Mouse (Mus musculus) heart, adult 8-10 months (tissue): ENCODE measurements around the gene Mob4. TPM values are rescaled to one million over a fixed set of nuclear protein-coding genes. Genes with fewer than 3 reads are reported as not detected.

Source experiments
- DNase-seq: peaks from one replicate; pipeline ENCODE4 v3.0.0; 2022; ENCODE audit warnings: low spot score
- total RNA-seq, 4 experiments: library from RNA; stranded (reverse); gene quantifications; 2 replicates each; pipeline ENCODE4 v1.2.4; 2022

Mob4 gene
- total RNA-seq, 4 experiments from 2014 or later, result 28.0 to 33.3 (median 28.8) TPM

DNA sequence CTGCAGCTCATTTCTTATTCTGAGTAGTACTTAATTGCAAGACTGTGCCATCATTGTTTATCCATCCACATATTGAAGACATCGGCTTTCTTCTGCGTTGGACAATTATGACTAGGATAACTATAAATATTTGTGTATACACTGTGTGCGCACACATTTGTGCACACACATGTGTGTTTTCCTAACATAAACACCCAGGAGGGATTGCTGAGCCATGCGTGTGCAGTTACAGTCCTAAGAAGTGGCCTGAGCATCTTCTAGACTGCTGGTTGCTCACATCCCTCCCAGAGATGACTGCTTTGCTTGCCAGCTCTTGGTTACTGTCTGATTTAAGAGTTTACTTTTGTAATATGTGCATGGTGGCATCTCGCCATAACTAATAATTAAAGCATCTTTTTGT, 51.4 kb downstream of the Mob4 start:
- no peak for DNase-seq

DNA sequence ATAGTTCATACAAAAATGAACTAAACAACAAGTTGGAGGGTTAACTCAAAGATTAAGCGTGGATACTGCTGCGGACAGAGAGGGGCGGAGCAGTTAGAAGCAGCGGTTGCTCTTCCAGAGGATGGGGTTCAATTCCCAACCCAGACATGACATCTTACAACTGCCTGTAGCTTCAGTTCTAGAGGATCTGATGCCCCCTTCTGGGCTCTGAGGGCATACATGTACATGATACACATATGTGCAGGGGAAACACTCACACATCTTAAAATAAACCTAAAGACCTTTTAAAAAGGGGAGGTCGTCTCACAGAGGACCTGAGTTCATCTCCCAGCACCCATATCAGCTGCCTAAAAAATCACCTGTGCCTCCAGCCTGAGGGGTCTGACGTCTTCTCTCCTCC, 54.7 kb downstream of the Mob4 start:
- no peak for DNase-seq

GRCm38 (mm10) chr1:55186592-55187210, 55.7 kb downstream of the Mob4 start:
- no peak for DNase-seq

- no peak for DNase-seq
Observed at GRCm38 (mm10) chr1:55192015-55192414, 61.0 kb downstream of the Mob4 start.

GRCm38 (mm10) chr1:55192824-55193223, 61.8 kb downstream of the Mob4 start:
- no peak for DNase-seq

DNA sequence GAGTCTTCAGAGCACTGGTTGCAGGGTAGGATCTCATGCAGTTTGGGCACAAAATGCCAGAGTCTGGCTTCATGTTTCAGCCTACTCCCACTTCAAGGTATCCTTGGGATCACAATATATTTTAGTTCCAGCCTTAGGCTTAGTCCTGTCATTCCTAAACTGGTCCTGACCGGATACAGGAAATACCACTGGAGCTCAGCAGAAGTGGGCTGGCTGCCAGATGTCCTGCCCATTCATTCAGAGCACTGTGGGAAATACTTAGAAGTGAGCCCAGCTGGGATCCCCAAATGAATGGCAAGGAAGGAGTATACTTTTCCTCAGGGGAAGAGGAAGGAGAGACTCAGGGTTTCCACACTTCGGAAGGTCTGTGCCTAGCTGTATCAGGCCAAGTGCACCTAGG, 62.3 kb downstream of the Mob4 start:
- DNase-seq, result peak; percentile 41

- DNase-seq, result no peak
Observed at GRCm38 (mm10) chr1:55194064-55194915, 63.3 kb downstream of the Mob4 start.

GRCm38 (mm10) chr1:55195021-55195420, 64.0 kb downstream of the Mob4 start:
- DNase-seq, result no peak

DNA sequence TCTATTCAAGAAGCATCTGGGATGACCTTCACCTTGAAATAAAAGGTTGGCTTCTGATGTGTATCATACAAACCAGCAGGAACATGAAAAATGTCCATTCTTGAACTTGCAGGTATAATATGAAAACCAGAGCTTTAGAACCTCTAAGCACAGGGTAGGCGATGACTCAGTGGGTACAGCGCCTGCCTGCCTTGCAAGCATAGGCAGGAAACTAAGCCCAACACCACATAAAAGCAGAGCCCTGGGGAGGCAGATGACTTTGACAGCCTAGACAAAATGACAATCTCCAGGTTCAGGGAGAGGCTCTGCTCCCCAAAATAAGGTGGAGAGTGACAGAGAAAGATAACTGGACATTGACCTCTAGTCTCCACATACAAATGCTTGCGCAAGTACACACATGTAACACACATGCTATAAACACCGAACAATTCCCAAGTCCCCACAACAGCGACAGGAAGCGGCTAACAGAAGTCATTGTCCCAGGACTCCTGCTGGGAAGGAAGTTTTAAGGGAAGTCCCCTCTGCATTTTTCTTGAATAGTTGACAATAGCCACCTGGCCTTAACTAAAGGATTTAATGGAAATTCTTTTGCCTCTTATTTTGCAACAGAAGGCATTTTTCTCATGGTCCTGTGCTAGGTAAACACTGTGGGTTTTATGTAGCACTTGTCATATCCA, 65.4 kb downstream of the Mob4 start:
- DNase-seq, result no peak

DNA sequence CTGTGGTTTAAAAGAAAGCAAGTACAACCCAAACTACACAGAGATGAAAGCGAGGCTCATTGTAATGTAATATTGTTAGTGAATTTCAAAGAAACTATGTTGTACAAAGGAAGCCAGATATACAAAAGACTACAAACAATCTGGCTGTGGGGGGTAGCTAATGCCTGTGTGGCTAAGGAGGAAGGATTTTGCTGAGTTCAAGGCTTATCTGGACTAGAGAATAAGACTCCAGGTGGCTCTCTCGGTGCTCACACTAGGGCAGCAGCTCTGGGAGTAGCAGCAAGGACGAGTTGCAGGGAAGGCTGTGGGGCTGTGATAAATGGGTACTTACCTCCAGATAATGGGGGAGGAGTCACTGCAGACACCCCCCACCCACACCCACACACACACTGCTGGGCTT, 67.7 kb downstream of the Mob4 start:
- DNase-seq, result no peak

DNA sequence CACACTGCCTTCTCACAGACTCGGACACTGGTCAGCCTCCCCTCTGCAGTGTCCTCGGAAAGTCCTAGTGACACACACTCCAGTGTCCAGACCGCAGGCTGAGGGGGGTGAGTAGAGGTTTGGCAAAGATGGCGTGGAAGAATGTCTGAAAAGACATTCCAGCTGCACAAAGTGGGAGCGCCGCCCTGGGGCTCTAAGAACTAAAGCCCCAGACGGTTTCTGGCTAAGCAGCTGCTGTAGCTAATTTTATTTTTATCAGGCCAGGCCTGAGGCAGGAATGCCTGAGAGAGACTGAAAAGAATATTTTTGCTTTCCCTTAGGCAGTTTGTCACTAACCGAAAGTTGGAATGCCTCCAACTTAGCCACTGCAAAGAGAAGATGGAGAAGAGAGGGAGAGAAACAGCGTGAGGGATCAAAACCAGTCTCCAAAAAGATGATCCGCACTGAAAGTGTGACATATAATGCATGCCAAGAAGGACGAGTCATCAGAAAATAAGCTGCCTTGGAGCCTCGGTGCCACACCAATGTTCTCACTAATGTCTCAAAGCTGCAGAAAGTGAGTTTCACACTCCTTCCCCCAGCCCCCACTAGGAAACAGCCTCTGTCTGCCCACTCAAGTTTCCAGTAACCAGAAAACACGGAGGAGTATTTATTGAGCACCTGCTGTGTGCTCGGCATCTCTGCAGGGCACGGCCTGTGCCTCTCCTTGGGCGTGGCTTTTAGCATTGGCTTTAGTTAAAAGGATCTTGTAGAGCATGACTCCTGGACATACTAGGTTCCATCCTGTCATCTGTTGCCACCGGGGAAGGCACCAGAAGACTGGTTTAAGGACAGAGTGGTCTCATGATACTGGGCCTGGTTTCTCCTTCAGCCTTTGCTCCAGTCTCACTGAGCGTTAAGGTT, 71.1 kb downstream of the Mob4 start:
- DNase-seq, result peak; percentile 60

Other genes with a start within 250 kb of the Mob4 start
- gene Ankrd44, start 204.8 kb upstream of the Mob4 start, total RNA-seq, result 10 to 100 TPM in 1 of 4 experiments, 1 to 10 TPM in 3; 6.9 to 13.4 (median 8.3) TPM
- 10 to 100 TPM; 64.1 to 82.3 (median 73.5) TPM for gene Sf3b1, start 103.8 kb upstream of the Mob4 start, total RNA-seq
- gene Coq10b, start 78.5 kb upstream of the Mob4 start, total RNA-seq, result 10 to 100 TPM; 46.6 to 58.8 (median 51.8) TPM
- 100 to 1,000 TPM; 149 to 184 (median 172) TPM for gene Hspe1, start 43.1 kb upstream of the Mob4 start, total RNA-seq
- 100 to 1,000 TPM; 360 to 382 (median 373) TPM for gene Hspd1, start 43.0 kb upstream of the Mob4 start, total RNA-seq
- gene Rftn2, start 95.6 kb downstream of the Mob4 start, total RNA-seq, result 10 to 100 TPM in 3 of 4 experiments, 1 to 10 TPM in 1; 9.1 to 13.3 (median 11.2) TPM
- gene Mars2, start 105.9 kb downstream of the Mob4 start, total RNA-seq, result 1 to 10 TPM; 4.5 to 5.3 (median 4.7) TPM
- not detected for gene Boll, start 232.2 kb downstream of the Mob4 start, total RNA-seq